ENCODE assay signal across 8 mouse cellular contexts in the genomic region with DNA sequence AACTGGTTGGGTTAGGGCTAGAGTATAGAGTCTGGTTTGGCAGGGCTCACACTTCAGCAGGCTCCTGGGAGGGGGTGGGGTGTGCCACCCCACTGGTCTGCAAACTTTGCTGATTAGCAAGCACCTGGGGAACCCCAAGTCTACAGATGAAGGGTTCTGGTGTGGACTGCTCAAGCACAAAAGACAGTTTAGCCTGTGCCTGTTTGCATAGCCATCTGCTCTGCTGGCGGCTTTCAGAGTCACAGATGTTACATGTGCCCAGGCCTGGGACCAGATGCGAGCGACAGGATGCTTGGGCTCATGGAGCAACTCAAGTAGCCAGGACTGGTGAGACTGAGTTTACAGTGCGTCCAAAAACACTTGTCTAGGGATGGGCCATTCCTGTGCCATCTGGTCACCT. TPM values are rescaled to one million over a fixed set of nuclear protein-coding genes. Genes with fewer than 3 reads are reported as not detected.
DNase-seq lines count a peak whose midpoint lies in the region; ATAC-seq lines count a peak whose summit lies in the region.

No protein-coding gene starts in this region.

- H3K36me3 ChIP-seq in lung, embryonic 16.5 days (ENCODE audit: control insufficient read depth, insufficient read depth, low read length): no peaks in the 10 kb centered on the region
- no peaks in the 10 kb centered on the region for H3K36me3 ChIP-seq in limb, embryonic 12.5 days

- ATAC-seq in lung, embryonic 16.5 days (ENCODE audit: low read depth): peak; percentile 14; the same call in 1 of the 2 replicates
- ATAC-seq in limb, embryonic 12.5 days (ENCODE audit: insufficient number of reproducible peaks, insufficient read depth, low FRiP score, low TSS enrichment, low read depth): 0 out of 2 replicates have a peak, but pooled peaks have one; percentile 29

- WGBS in lung, embryonic 16.5 days: 48% methylated on average over 4 of the region's 4 CpGs
- WGBS in limb, embryonic 12.5 days: 22% methylated on average over 4 of the region's 4 CpGs

- peaks cover 18% of the 10 kb centered on the region for H3K4me1 ChIP-seq in lung, embryonic 16.5 days (replicated peaks; ENCODE audit: control insufficient read depth, insufficient read depth, low read length)
- peaks cover 25% of the 10 kb centered on the region for H3K4me1 ChIP-seq in limb, embryonic 12.5 days (replicated peaks)

- peak; percentile 78 to 86 for DNase-seq in cerebellum, postnatal 10 days
- no peak for DNase-seq in cerebellum, adult 9-11 months
- DNase-seq in lung, postnatal 10 days: no peak
- DNase-seq in thymus, postnatal 10 days (ENCODE audit: low spot score in 2 of 2): peak; percentile 49 to 59
- no peak for DNase-seq in left cerebral cortex, adult 9 months (ENCODE audit: low spot score in 2 of 2)
- DNase-seq in kidney, adult 18-20 months: no peak

- peak overlapping the region; percentile 5; the same call in 1 of the 2 replicates for H3K4me2 ChIP-seq in lung, embryonic 16.5 days (ENCODE audit: low read depth, low read length)
- no peak overlapping the region for H3K4me2 ChIP-seq in limb, embryonic 12.5 days

- H3K9me3 ChIP-seq in lung, embryonic 16.5 days (ENCODE audit: control insufficient read depth, low read length): no peaks in the 10 kb centered on the region
- no peaks in the 10 kb centered on the region for H3K9me3 ChIP-seq in limb, embryonic 12.5 days

- H3K27me3 ChIP-seq in lung, embryonic 16.5 days (ENCODE audit: control insufficient read depth, insufficient read depth, low read depth, low read length): peaks cover 7% of the 10 kb centered on the region
- H3K27me3 ChIP-seq in limb, embryonic 12.5 days: peaks cover 27% of the 10 kb centered on the region

- H3K9ac ChIP-seq in lung, embryonic 16.5 days (ENCODE audit: low read length): no peak overlapping the region; the same call in 1 of the 2 replicates
- no peak overlapping the region for H3K9ac ChIP-seq in limb, embryonic 12.5 days (replicated peaks)

- H3K27ac ChIP-seq in lung, embryonic 16.5 days (ENCODE audit: low read length): peak overlapping the region; percentile 62
- H3K27ac ChIP-seq in limb, embryonic 12.5 days: peak overlapping the region; percentile 9; the same call in 1 of the 2 replicates

- no peak overlapping the region for H3K4me3 ChIP-seq in lung, embryonic 16.5 days (ENCODE audit: low read length)
- no peak overlapping the region for H3K4me3 ChIP-seq in limb, embryonic 12.5 days (replicated peaks)

RNA-seq across cellular contexts. Expression of gene Ppp1r16b, which starts 8.3 kb away (rescaled TPM):
- polyA plus RNA-seq in lung, embryonic 16.5 days (2015; fragmentation: Nextera tagmentation; extraction: Ambion mirVana): 22.5 and 24.4 TPM in 2 replicates
- 3.3 TPM in 2 replicates for polyA plus RNA-seq in limb, embryonic 12.5 days (2016; fragmentation: Nextera tagmentation; extraction: Ambion mirVana)

RNA-seq across cellular contexts. Expression of gene Actr5, which starts 48.8 kb away (rescaled TPM):
- polyA plus RNA-seq in lung, embryonic 16.5 days (2015; fragmentation: Nextera tagmentation; extraction: Ambion mirVana): 4.9 and 7.2 TPM in 2 replicates
- 20.8 and 22.1 TPM in 2 replicates for polyA plus RNA-seq in limb, embryonic 12.5 days (2016; fragmentation: Nextera tagmentation; extraction: Ambion mirVana)

Comparison
In these comparisons a context has a peak if more than half of its experiments do, and no peak if none do; other contexts are left out.
1. DNase-seq: peak in cerebellum, postnatal 10 days (2 of 2) and thymus, postnatal 10 days (2 of 2); none in cerebellum, adult 9-11 months (single experiment), lung, postnatal 10 days (single experiment), left cerebral cortex, adult 9 months (0 of 2) and kidney, adult 18-20 months (single experiment).